Mouse (Mus musculus): ENCODE data around the gene Enthd1. TPM values are rescaled to one million over a fixed set of nuclear protein-coding genes. Genes with fewer than 3 reads are reported as not detected.

Enthd1 gene
- polyA plus RNA-seq, 1 experiment from 2014 or later, result not detected

GRCm38 (mm10) chr15:80417066-80417465, 147.9 kb downstream of the Enthd1 start:
- peaks cover 2% of the 10 kb centered on the region; the same call in 1 of the 2 replicates for H3K4me1 ChIP-seq (ENCODE audit: control insufficient read depth, insufficient read depth, low read length)
- no peak overlapping the region for H3K9ac ChIP-seq (ENCODE audit: low read length)
- no peaks in the 10 kb centered on the region for H3K36me3 ChIP-seq (ENCODE audit: control insufficient read depth, insufficient read depth)
- H3K27me3 ChIP-seq (ENCODE audit: control insufficient read depth, insufficient read depth, low read length), result no peaks in the 10 kb centered on the region
- no peak overlapping the region for H3K4me3 ChIP-seq (ENCODE audit: low read length)
- no peak for ATAC-seq (replicated peaks; ENCODE audit: extremely low read depth, insufficient read depth, low FRiP score)
- no peaks in the 10 kb centered on the region for H3K9me3 ChIP-seq (replicated peaks; ENCODE audit: control insufficient read depth, low read length)
- H3K27ac ChIP-seq (ENCODE audit: low read length), result no peak overlapping the region
- no peak overlapping the region for H3K4me2 ChIP-seq (ENCODE audit: low read depth, low read length)
- WGBS, result 56% methylated on average over 9 of the region's 9 CpGs

- Histone ChIP-seq H3K4me3 (ENCODE audit: low read length) (no peak overlapping the region), H3K27me3 (ENCODE audit: control insufficient read depth, insufficient read depth, low read length) (no peaks in the 10 kb centered on the region), H3K9me3 (replicated peaks; ENCODE audit: control insufficient read depth, low read length) (no peaks in the 10 kb centered on the region), H3K36me3 (ENCODE audit: control insufficient read depth, insufficient read depth) (no peaks in the 10 kb centered on the region), H3K9ac (ENCODE audit: low read length) (no peak overlapping the region), H3K4me2 (ENCODE audit: low read depth, low read length) (no peak overlapping the region), H3K27ac (ENCODE audit: low read length) (no peak overlapping the region), H3K4me1 (ENCODE audit: control insufficient read depth, insufficient read depth, low read length) (peaks cover 2% of the 10 kb centered on the region; the same call in 1 of the 2 replicates)
- no peak for ATAC-seq (replicated peaks; ENCODE audit: extremely low read depth, insufficient read depth, low FRiP score)
- 76% methylated on average over 4 of the region's 4 CpGs for WGBS
Measured at GRCm38 (mm10) chr15:80415132-80415531, 149.8 kb downstream of the Enthd1 start.

GRCm38 (mm10) chr15:80413988-80414721, 150.8 kb downstream of the Enthd1 start:
- Histone ChIP-seq H3K4me2 (ENCODE audit: low read depth, low read length) (no peak overlapping the region), H3K4me3 (ENCODE audit: low read length) (no peak overlapping the region), H3K4me1 (ENCODE audit: control insufficient read depth, insufficient read depth, low read length) (peaks cover 2% of the 10 kb centered on the region; the same call in 1 of the 2 replicates), H3K27me3 (ENCODE audit: control insufficient read depth, insufficient read depth, low read length) (no peaks in the 10 kb centered on the region), H3K27ac (ENCODE audit: low read length) (no peak overlapping the region), H3K9me3 (replicated peaks; ENCODE audit: control insufficient read depth, low read length) (no peaks in the 10 kb centered on the region), H3K9ac (ENCODE audit: low read length) (no peak overlapping the region), H3K36me3 (ENCODE audit: control insufficient read depth, insufficient read depth) (no peaks in the 10 kb centered on the region)
- 60% methylated on average over 17 of the region's 17 CpGs for WGBS
- no peak; the same call in 1 of the 2 replicates for ATAC-seq (replicated peaks; ENCODE audit: extremely low read depth, insufficient read depth, low FRiP score)

GRCm38 (mm10) chr15:80413070-80413469, 151.9 kb downstream of the Enthd1 start:
- H3K4me2 ChIP-seq (ENCODE audit: low read depth, low read length), result no peak overlapping the region
- H3K27ac ChIP-seq (ENCODE audit: low read length), result no peak overlapping the region
- no peaks in the 10 kb centered on the region for H3K9me3 ChIP-seq (replicated peaks; ENCODE audit: control insufficient read depth, low read length)
- peaks cover 2% of the 10 kb centered on the region; the same call in 1 of the 2 replicates for H3K4me1 ChIP-seq (ENCODE audit: control insufficient read depth, insufficient read depth, low read length)
- H3K27me3 ChIP-seq (ENCODE audit: control insufficient read depth, insufficient read depth, low read length), result no peaks in the 10 kb centered on the region
- no peak overlapping the region for H3K4me3 ChIP-seq (ENCODE audit: low read length)
- no peak for ATAC-seq (replicated peaks; ENCODE audit: extremely low read depth, insufficient read depth, low FRiP score)
- H3K9ac ChIP-seq (ENCODE audit: low read length), result no peak overlapping the region
- 67% methylated on average over 4 of the region's 4 CpGs for WGBS
- H3K36me3 ChIP-seq (ENCODE audit: control insufficient read depth, insufficient read depth), result no peaks in the 10 kb centered on the region

GRCm38 (mm10) chr15:80410661-80411060, 154.3 kb downstream of the Enthd1 start:
- H3K36me3 ChIP-seq (ENCODE audit: control insufficient read depth, insufficient read depth), result no peaks in the 10 kb centered on the region
- H3K4me3 ChIP-seq (ENCODE audit: low read length), result no peak overlapping the region
- H3K4me1 ChIP-seq (ENCODE audit: control insufficient read depth, insufficient read depth, low read length), result peaks cover 2% of the 10 kb centered on the region; the same call in 1 of the 2 replicates
- ATAC-seq (replicated peaks; ENCODE audit: extremely low read depth, insufficient read depth, low FRiP score), result no peak
- no peaks in the 10 kb centered on the region for H3K9me3 ChIP-seq (replicated peaks; ENCODE audit: control insufficient read depth, low read length)
- H3K27ac ChIP-seq (ENCODE audit: low read length), result no peak overlapping the region
- 39% methylated on average over 7 of the region's 7 CpGs for WGBS
- H3K9ac ChIP-seq (ENCODE audit: low read length), result no peak overlapping the region
- no peak overlapping the region for H3K4me2 ChIP-seq (ENCODE audit: low read depth, low read length)
- H3K27me3 ChIP-seq (ENCODE audit: control insufficient read depth, insufficient read depth, low read length), result no peaks in the 10 kb centered on the region

GRCm38 (mm10) chr15:80407873-80408272, 157.1 kb downstream of the Enthd1 start:
- H3K36me3 ChIP-seq (ENCODE audit: control insufficient read depth, insufficient read depth), result no peaks in the 10 kb centered on the region
- H3K27me3 ChIP-seq (ENCODE audit: control insufficient read depth, insufficient read depth, low read length), result no peaks in the 10 kb centered on the region
- ATAC-seq (replicated peaks; ENCODE audit: extremely low read depth, insufficient read depth, low FRiP score), result peak; percentile 79
- H3K9ac ChIP-seq (ENCODE audit: low read length), result no peak overlapping the region
- H3K4me1 ChIP-seq (ENCODE audit: control insufficient read depth, insufficient read depth, low read length), result no peaks in the 10 kb centered on the region
- H3K4me2 ChIP-seq (ENCODE audit: low read depth, low read length), result no peak overlapping the region
- no peak overlapping the region for H3K4me3 ChIP-seq (ENCODE audit: low read length)
- peak overlapping the region; percentile 63 for H3K27ac ChIP-seq (ENCODE audit: low read length)
- H3K9me3 ChIP-seq (replicated peaks; ENCODE audit: control insufficient read depth, low read length), result peaks cover 4% of the 10 kb centered on the region
- 13% methylated on average over 1 of the region's 1 CpGs for WGBS

Other genes with a start within 250 kb of the Enthd1 start
- gene Grap2, start 7.4 kb upstream of the Enthd1 start, polyA plus RNA-seq (2015; fragmentation: Nextera tagmentation; extraction: Ambion mirVana), result 3.0 and 4.9 TPM in 2 replicates
- 0.60 and 0.81 TPM in 2 replicates for gene Fam83f, start 106.7 kb upstream of the Enthd1 start, polyA plus RNA-seq (2015; fragmentation: Nextera tagmentation; extraction: Ambion mirVana)
- 21.2 and 25.6 TPM in 2 replicates for gene Tnrc6b, start 146.2 kb upstream of the Enthd1 start, polyA plus RNA-seq (2015; fragmentation: Nextera tagmentation; extraction: Ambion mirVana)

Measured in heart, embryonic 16.5 days (tissue).